Mouse (Mus musculus) G1E (cell line): ENCODE measurements around the gene Yars2.

Source experiments
- CTCF ChIP-seq: IDR thresholded peaks from 2 replicates; pipeline ENCODE4 v1.5.1; 2012; ENCODE audit warnings: low read depth, low read length, inconsistent platforms, mixed read lengths
- GATA1 ChIP-seq: IDR thresholded peaks from 2 replicates; pipeline ENCODE4 v1.6.1; 2012; ENCODE audit warnings: borderline replicate concordance, low read length, inconsistent platforms, mixed read lengths
- TAL1 ChIP-seq: conservative IDR thresholded peaks from 2 replicates; pipeline ENCODE4 v1.6.1; 2012; ENCODE audit warnings: low read depth, low read length, inconsistent platforms, mixed read lengths

GRCm38 (mm10) chr16:16357908-16358307 is 55.1 kb downstream of the Yars2 start:
- no peak for TF ChIP-seq CTCF
- no peak for TF ChIP-seq TAL1
- TF ChIP-seq GATA1 = no peak
